Mouse (Mus musculus) thymus, adult 18-20 months (tissue): Measurements from ENCODE around the gene Otud4.
"Not testable (repeated sequence)": the region's sequence is repeated elsewhere in the genome, so short reads cannot be mapped to it uniquely, and the experiment has no call there.

Experiments
- DNase-seq, 2 experiments: peaks; one replicate each; pipeline ENCODE4 v3.0.0; 2022; ENCODE audit warnings: mixed read lengths in 2 of 2

Gene Otud4

GRCm38 (mm10) chr8:79639586-79640451, at the start of gene Otud4:
TSS of gene Otud4 (plus strand) at chr8:79639618.
- DNase-seq = peak; percentile 27 to 41

- DNase-seq = no peak
Observed at GRCm38 (mm10) chr8:79600962-79601361, 38.5 kb upstream of the Otud4 start.

- DNase-seq = not testable (repeated sequence)
Observed at GRCm38 (mm10) chr8:79603204-79603603, 36.2 kb upstream of the Otud4 start.

GRCm38 (mm10) chr8:79606225-79606624, 33.2 kb upstream of the Otud4 start:
- no peak for DNase-seq

- DNase-seq = no peak
Observed at GRCm38 (mm10) chr8:79606751-79607300, 32.6 kb upstream of the Otud4 start.

GRCm38 (mm10) chr8:79608701-79609100, 30.7 kb upstream of the Otud4 start:
- no peak for DNase-seq

GRCm38 (mm10) chr8:79610268-79610667, 29.1 kb upstream of the Otud4 start:
- no peak for DNase-seq

- no peak for DNase-seq
Observed at GRCm38 (mm10) chr8:79612298-79612697, 27.1 kb upstream of the Otud4 start.

- DNase-seq = peak in 1 of 2 experiments; percentile 6
Observed at GRCm38 (mm10) chr8:79612965-79613364, 26.5 kb upstream of the Otud4 start.

GRCm38 (mm10) chr8:79615741-79616350, 23.6 kb upstream of the Otud4 start:
- no peak for DNase-seq

GRCm38 (mm10) chr8:79618906-79619305, 20.5 kb upstream of the Otud4 start:
- DNase-seq = no peak

- no peak for DNase-seq
Observed at GRCm38 (mm10) chr8:79619353-79619752, 20.1 kb upstream of the Otud4 start.

GRCm38 (mm10) chr8:79620000-79620399, 19.4 kb upstream of the Otud4 start:
- DNase-seq = no peak

- no peak for DNase-seq
Observed at GRCm38 (mm10) chr8:79620489-79621276, 18.7 kb upstream of the Otud4 start.

- DNase-seq = no peak
Observed at GRCm38 (mm10) chr8:79622346-79622745, 17.1 kb upstream of the Otud4 start.

- no peak for DNase-seq
Observed at GRCm38 (mm10) chr8:79623351-79623750, 16.1 kb upstream of the Otud4 start.

GRCm38 (mm10) chr8:79624416-79624815, 15.0 kb upstream of the Otud4 start:
- DNase-seq = no peak

- DNase-seq = no peak
Observed at GRCm38 (mm10) chr8:79626213-79626612, 13.2 kb upstream of the Otud4 start.

- no peak for DNase-seq
Observed at GRCm38 (mm10) chr8:79635491-79635890, 3.9 kb upstream of the Otud4 start.

GRCm38 (mm10) chr8:79636151-79636550, 3.3 kb upstream of the Otud4 start:
- DNase-seq = no peak

GRCm38 (mm10) chr8:79637237-79637636, 2.2 kb upstream of the Otud4 start:
- DNase-seq = no peak

- DNase-seq = no peak
Observed at GRCm38 (mm10) chr8:79638001-79638706, 1.3 kb upstream of the Otud4 start.
